Mouse (Mus musculus) forebrain, embryonic 14.5 days (tissue): ENCODE measurements at regions not wholly inside any gene's neighbourhood (a gene's known extent, or its start where the extent isn't known, plus 50 kb on each side); places are given as distances from the start of the nearest gene placed in this dataset.
A peak's percentile ranks its signal among the peaks of the same experiment; 100 is the strongest.

Source experiments
- ATAC-seq: fragments of 200-750 bp; cut with Nextera tagmentation; 2 replicates; pipeline ENCODE4 v1.8.0; 2017; ENCODE audit warnings: mild to moderate bottlenecking, moderate library complexity
- DNase-seq: peaks from one replicate; pipeline ENCODE4 v3.0.0-alpha.2; 2015; ENCODE audit warnings: low spot score
- H3K27ac ChIP-seq: fragments of 300-500 bp; sonication (generic); 2 replicates; pipeline ENCODE4 v1.5.1; 2014; ENCODE audit warnings: low read depth, mild to moderate bottlenecking, control low read depth, low read length, moderate library complexity
- H3K27me3 ChIP-seq: fragments of 300-500 bp; sonication (generic); replicated peaks from 2 replicates; pipeline ENCODE4 v1.6.1; 2014; ENCODE audit warnings: low read length, control low read depth, mixed read lengths; ENCODE audit not compliant: control insufficient read depth, insufficient read depth
- H3K36me3 ChIP-seq: fragments of 300-500 bp; sonication (generic); 2 replicates; pipeline ENCODE4 v1.6.1; 2014; ENCODE audit warnings: low read length, control low read depth; ENCODE audit not compliant: control insufficient read depth, insufficient read depth
- H3K4me1 ChIP-seq: fragments of 300-500 bp; sonication (generic); 2 replicates; pipeline ENCODE4 v1.6.1; 2014; ENCODE audit warnings: antibody characterized with exemption, low read length, control low read depth; ENCODE audit not compliant: control insufficient read depth, insufficient read depth
- H3K4me2 ChIP-seq: fragments of 300-500 bp; sonication (generic); 2 replicates; pipeline ENCODE4 v1.6.1; 2014; ENCODE audit warnings: mild to moderate bottlenecking, control low read depth, low read length
- H3K4me3 ChIP-seq: fragments of 300-500 bp; sonication (generic); 2 replicates; pipeline ENCODE4 v1.5.1; 2014; ENCODE audit warnings: low read depth, low read length, control low read depth
- H3K9ac ChIP-seq: fragments of 300-500 bp; sonication (generic); 2 replicates; pipeline ENCODE4 v1.6.1; 2014; ENCODE audit warnings: mild to moderate bottlenecking, low read length, control low read depth, moderate library complexity
- H3K9me3 ChIP-seq: fragments of 300-500 bp; sonication (generic); replicated peaks from 2 replicates; pipeline ENCODE4 v1.6.1; 2016; ENCODE audit warnings: low read length, control low read depth, mixed read lengths; ENCODE audit not compliant: control insufficient read depth
- WGBS: fragments of 180-500 bp; shearing (Covaris S2); extraction: QIAGEN DNeasy Blood & Tissue Kit; methylation state at CpG from one replicate; pipeline ENCODE4 v1.1.7; 2014; 5-methylcytosine and 5-hydroxymethylcytosine counted together

DNA sequence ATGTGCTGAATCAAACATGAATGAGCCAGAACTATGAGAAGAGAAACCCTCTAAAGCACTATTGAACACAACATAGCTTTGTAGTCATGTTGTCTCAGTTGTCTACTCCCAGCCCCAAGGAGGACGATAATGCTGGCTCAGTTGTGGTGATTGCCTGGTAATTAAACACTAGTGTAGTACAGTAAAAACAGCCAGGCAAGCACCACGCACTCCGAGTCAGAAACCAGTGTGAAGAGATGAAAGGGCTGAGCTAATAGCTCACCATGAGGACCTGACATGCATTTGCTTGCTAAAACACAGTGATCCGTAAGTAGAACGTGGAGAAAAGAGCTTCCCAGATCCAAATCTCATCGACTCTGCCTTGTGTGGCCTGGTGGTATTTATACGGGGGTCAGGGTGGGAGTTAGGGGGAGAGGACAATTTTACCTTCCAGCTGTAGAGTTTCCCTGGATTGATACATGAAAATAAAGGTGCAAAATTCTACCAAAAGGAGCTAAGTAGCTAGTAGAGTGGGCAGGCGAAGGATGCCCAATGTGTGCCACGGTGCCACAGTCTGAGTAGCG is 80.0 kb upstream of the Otx2 start:
- DNase-seq, result peak; percentile 45
- Histone ChIP-seq H3K4me2 (peak overlapping the region; percentile 24; the same call in 1 of the 2 replicates), H3K9me3 (0 out of 2 replicates have a peak, but pooled peaks cover 2% of the 10 kb centered on the region), H3K36me3 (no peaks in the 10 kb centered on the region), H3K27me3 (peaks cover 16% of the 10 kb centered on the region), H3K27ac (0 out of 2 replicates have a peak overlapping the region, but pooled peaks have one; percentile 17), H3K4me3 (no peak overlapping the region), H3K4me1 (peaks cover 28% of the 10 kb centered on the region), H3K9ac (no peak overlapping the region)
- 5% methylated on average over 10 of the region's 10 CpGs for WGBS
- peak; percentile 51 for ATAC-seq

DNA sequence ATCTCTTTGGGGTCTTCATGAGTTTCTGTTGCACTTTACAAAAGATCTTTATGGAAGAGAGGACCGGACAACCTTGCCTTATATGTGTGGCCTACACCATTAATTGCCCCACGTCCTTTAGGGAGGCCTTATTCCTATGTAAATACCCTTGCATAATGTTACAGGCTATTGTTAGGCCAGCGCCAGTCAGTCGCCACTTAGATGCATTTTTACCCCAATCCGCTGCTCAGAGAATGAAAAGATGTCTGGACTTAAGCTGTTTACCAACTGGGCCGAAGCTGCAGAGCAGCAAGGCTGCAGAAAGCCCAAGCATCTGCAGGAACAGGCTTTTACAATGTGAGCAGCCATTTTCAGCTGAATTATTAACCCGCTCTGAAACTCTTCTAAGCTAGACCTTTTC is 79.5 kb upstream of the Otx2 start:
- no peak for DNase-seq
- WGBS, result 4% methylated on average over 7 of the region's 7 CpGs
- peaks cover 28% of the 10 kb centered on the region for H3K4me1 ChIP-seq
- H3K9me3 ChIP-seq, result 0 out of 2 replicates have a peak, but pooled peaks cover 2% of the 10 kb centered on the region
- H3K4me2 ChIP-seq, result no peak overlapping the region; the same call in 1 of the 2 replicates
- H3K27ac ChIP-seq, result no peak overlapping the region; the same call in 1 of the 2 replicates
- no peak overlapping the region for H3K9ac ChIP-seq
- H3K4me3 ChIP-seq, result no peak overlapping the region
- peaks cover 16% of the 10 kb centered on the region for H3K27me3 ChIP-seq
- peak; percentile 15; the same call in 1 of the 2 replicates for ATAC-seq
- H3K36me3 ChIP-seq, result no peaks in the 10 kb centered on the region

DNA sequence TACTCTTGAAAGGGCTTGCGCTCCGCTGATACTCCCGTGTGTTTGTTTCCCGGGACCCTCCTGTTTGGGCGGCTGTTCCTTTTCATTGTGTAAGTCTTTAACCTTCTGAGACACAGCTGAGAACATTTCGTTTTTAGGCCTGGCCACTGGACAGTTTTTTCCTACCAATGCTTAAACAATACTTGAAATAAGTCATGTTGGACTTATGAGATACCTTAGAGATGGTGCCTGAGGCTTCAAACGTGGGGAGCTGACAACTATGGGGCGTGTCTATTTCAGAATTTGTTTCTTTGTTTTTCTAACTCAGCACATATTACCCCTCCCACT is 78.9 kb upstream of the Otx2 start:
- no peak for DNase-seq

DNA sequence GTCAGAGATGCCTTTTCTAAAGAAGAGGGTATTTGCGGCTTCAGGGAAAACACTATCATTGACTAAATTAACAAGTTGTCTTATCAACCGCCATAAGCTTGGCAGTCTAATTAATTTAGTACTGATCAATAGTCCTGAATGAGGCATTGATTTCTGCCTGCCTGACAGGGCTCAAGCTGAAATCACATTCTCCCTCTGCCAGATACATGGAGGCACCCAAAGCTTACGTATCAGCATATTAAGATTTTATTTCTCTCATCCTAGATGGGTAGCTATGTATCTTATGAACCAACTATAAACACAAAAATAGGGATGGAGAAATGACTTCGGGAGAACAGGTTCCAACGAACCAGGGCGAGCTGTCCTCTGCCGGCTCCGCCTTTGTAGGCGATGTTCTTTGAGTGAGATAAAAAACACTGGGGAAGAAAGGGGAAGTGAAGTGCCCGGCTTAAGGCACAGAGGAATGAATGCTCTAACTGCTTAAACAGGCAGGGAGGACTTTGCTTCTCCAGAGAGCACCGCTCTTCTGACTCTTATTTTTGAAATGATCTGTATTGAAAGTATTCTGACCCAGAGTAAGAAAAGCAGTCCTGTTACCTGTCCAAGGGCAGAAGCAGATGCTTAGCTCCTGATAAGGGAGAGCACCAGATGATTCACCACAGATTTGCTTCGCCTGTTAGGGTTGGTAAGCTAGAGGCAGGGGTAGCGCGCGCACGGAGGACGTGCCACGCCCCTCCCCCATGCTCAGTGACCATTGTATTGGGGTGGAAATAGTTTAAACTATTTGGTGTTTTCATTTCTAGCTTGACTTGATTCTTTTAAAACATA is 78.3 kb upstream of the Otx2 start:
- Histone ChIP-seq H3K4me2 (peak overlapping the region; percentile 30), H3K9ac (no peak overlapping the region), H3K4me1 (peaks cover 28% of the 10 kb centered on the region), H3K27ac (no peak overlapping the region), H3K36me3 (no peaks in the 10 kb centered on the region), H3K4me3 (peak overlapping the region; percentile 3; the same call in 1 of the 2 replicates), H3K9me3 (0 out of 2 replicates have a peak, but pooled peaks cover 2% of the 10 kb centered on the region), H3K27me3 (peaks cover 19% of the 10 kb centered on the region)
- DNase-seq, result peak; percentile 26
- no peak for ATAC-seq
- whole genome bisulfite sequencing, result 5% methylated on average over 18 of the region's 18 CpGs

More for the DNA sequence above, 78.9 kb upstream of the Otx2 start:
- peak overlapping the region; percentile 30 for H3K4me2 ChIP-seq
- 0 out of 2 replicates have a peak, but pooled peaks cover 2% of the 10 kb centered on the region for H3K9me3 ChIP-seq
- peaks cover 28% of the 10 kb centered on the region for H3K4me1 ChIP-seq
- H3K9ac ChIP-seq, result no peak overlapping the region
- WGBS, result 10% methylated on average over 8 of the region's 8 CpGs
- ATAC-seq, result no peak
- H3K27me3 ChIP-seq, result peaks cover 19% of the 10 kb centered on the region
- H3K36me3 ChIP-seq, result no peaks in the 10 kb centered on the region
- no peak overlapping the region for H3K27ac ChIP-seq
- H3K4me3 ChIP-seq, result peak overlapping the region; percentile 3; the same call in 1 of the 2 replicates

DNA sequence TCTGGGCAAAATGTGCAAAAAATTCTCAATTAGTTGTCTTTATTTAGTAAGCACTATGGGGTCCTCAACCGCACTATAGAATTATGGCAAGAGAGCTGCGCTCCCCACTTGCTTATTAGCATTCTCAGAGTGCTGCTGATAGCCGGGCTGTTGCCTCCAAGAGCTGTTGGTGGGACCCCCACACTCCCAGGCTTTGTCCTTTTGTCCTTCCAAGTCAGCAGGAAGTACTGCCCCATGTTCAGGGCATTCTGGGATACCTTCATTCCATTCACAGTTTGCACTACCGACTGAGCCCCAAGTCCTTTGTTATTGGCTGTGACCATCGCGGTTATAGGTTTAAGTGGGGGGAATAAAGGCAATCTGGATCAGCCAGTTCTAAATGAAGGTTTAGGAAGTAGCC is 77.4 kb upstream of the Otx2 start:
- DNase-seq, result peak; percentile 46
- H3K9me3 ChIP-seq, result no peaks in the 10 kb centered on the region
- H3K4me2 ChIP-seq, result no peak overlapping the region
- H3K27me3 ChIP-seq, result peaks cover 19% of the 10 kb centered on the region
- no peaks in the 10 kb centered on the region for H3K36me3 ChIP-seq
- no peak overlapping the region for H3K27ac ChIP-seq
- no peak overlapping the region for H3K9ac ChIP-seq
- H3K4me1 ChIP-seq, result peaks cover 28% of the 10 kb centered on the region
- 6% methylated on average over 6 of the region's 6 CpGs for WGBS
- no peak overlapping the region for H3K4me3 ChIP-seq
- no peak; the same call in 1 of the 2 replicates for ATAC-seq

DNA sequence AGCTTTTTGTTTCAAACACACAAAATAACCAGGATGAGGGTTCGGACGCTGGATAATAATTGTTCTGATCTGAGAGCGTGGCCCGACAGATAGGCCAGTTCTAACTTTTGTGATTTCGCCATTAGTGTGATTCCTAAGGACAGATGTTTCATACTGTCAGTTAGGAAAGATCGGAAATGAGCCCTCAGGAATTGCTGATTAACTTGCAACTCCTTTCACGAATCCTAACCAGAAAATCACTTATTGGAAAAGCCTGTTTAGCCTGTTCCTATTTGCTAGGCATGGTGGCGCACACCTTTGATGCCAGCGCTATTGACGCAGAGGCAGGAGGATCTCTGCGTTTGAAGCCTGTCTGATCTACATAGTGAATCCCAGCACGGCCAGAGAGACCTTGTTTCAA is 75.4 kb upstream of the Otx2 start:
- no peaks in the 10 kb centered on the region for H3K36me3 ChIP-seq
- peaks cover 19% of the 10 kb centered on the region for H3K27me3 ChIP-seq
- WGBS, result 94% methylated on average over 12 of the region's 12 CpGs
- ATAC-seq (no peak), DNase-seq (no peak)
- no peak overlapping the region for H3K4me3 ChIP-seq
- no peaks in the 10 kb centered on the region for H3K9me3 ChIP-seq
- H3K27ac ChIP-seq, result no peak overlapping the region
- no peak overlapping the region for H3K4me2 ChIP-seq
- H3K9ac ChIP-seq, result no peak overlapping the region
- H3K4me1 ChIP-seq, result peaks cover 24% of the 10 kb centered on the region

DNA sequence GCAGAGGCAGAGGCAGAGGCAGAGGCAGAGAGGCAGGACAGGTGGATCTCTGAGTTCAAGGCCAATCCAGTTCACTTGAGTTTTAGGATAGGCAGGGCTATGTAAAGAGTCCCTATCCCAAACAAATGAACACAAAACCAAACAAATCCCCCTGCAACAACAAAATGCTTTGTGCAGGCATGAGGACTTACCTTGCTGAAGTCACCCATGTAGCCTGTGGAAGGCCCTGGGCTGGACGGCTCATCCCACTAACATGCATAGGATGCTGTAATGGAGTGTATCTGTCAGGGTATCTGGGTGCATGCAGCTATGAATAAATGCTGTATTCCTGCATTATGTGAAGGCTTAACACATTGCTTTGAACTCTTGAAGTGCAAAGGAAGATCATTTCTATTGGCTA is 74.3 kb upstream of the Otx2 start:
- no peak for DNase-seq
- H3K36me3 ChIP-seq, result no peaks in the 10 kb centered on the region
- ATAC-seq, result no peak
- H3K4me2 ChIP-seq, result no peak overlapping the region
- no peaks in the 10 kb centered on the region for H3K9me3 ChIP-seq
- no peak overlapping the region for H3K9ac ChIP-seq
- H3K4me3 ChIP-seq, result no peak overlapping the region
- WGBS, result 87% methylated on average over 1 of the region's 1 CpGs
- H3K4me1 ChIP-seq, result peaks cover 14% of the 10 kb centered on the region
- H3K27ac ChIP-seq, result no peak overlapping the region
- peaks cover 16% of the 10 kb centered on the region for H3K27me3 ChIP-seq

DNA sequence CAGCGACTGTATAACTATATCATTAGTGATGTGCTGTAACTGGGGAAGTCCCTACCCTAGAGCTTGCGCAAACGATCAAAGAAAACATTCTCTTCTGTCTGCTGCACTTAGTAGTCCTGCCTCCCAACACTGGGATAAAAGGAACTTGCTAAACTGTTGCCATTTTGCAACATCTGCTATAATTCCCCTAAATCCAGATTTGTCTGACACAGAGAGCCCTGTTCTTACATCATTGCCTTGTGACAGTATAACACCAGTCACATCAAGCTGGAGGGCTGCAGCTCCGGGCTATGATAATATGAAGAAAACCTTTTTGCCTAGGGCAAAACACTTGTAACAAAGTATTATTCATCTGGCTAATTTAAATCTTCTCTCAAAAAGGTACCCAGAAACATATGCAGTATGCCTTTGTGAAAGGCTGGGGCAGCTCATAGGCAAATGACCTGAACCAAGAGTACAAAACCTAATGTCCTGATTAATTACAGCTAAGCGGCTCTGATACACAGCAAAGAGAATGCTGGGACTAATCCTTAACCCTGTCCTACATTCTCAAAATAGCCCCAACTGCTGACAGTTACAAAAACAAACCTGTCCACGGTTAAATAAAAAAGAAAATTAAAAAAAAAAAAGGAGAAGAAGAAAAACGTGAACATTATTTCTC is 67.5 kb upstream of the Otx2 start:
- peak; percentile 51; the same call in 1 of the 2 replicates for ATAC-seq
- Histone ChIP-seq H3K36me3 (no peaks in the 10 kb centered on the region), H3K27ac (no peak overlapping the region), H3K4me3 (no peak overlapping the region), H3K9me3 (no peaks in the 10 kb centered on the region), H3K27me3 (peaks cover 26% of the 10 kb centered on the region), H3K4me1 (peaks cover 4% of the 10 kb centered on the region), H3K9ac (no peak overlapping the region), H3K4me2 (no peak overlapping the region)
- WGBS, result 5% methylated on average over 7 of the region's 7 CpGs
- peak; percentile 60 for DNase-seq
